In the genomic region with DNA sequence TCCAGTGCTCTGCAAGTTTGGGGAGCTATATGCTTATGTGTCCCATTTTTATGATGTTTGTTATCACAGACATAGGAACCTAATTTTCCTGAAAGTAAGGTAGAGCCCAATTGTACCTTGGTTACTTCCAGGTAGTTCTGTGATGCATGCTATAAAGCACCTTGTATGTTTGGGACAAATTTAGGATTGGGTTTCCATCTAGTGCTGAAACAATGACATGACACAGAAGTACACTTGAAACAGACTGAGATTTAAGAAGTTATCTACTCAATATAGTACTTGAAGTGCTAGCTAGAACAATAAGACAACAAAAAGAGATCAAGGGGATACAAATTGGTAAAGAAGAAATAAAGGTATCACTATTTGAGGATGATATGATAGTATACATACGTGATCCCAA, we compare ENCODE assay signal across 26 mouse cellular contexts.
DNase-seq lines count a peak whose midpoint lies in the region; ATAC-seq and TF ChIP-seq lines count a peak whose summit lies in the region.
"Had no signal": no experiment of that assay in that cellular context is flagged by ENCODE, and none has a peak within 500 bp of the region (broad histone marks: within the 10 kb centered on the region; RNA-seq: fewer than 3 reads in every experiment).

No protein-coding gene starts in this region.

- no peak overlapping the region for H3K27ac ChIP-seq in forebrain, postnatal 0 days (ENCODE audit: low read depth, low read length)
- H3K27ac ChIP-seq in forebrain, embryonic 11.5 days (ENCODE audit: low read depth, low read length): no peak overlapping the region
- no peak overlapping the region for H3K27ac ChIP-seq in left cerebral cortex, adult 2 months
- H3K27ac ChIP-seq in MEL (ENCODE audit: control insufficient read depth, low read depth, low read length): no peak overlapping the region
- H3K27ac ChIP-seq: embryonic facial prominence, embryonic 10.5 days; embryonic facial prominence, embryonic 13.5 days; forebrain, embryonic 10.5 days; heart, embryonic 15.5 days; hindbrain, embryonic 14.5 days had no signal

- intact Hi-C loops in left cerebral cortex, adult 2 months (cut with DNase I): no loop called here

- no peak for TF ChIP-seq POLR2A in MEL (IDR thresholded peaks at IDR 0.05; ENCODE audit: control insufficient read depth in 1 of 2, insufficient read depth in 1 of 2, low read depth in 1 of 2, low read length in 2 of 2, poor library complexity in 1 of 2)

- DNase-seq in forebrain, postnatal 0 days: peak; percentile 22
- DNase-seq in forebrain, embryonic 11.5 days (ENCODE audit: low spot score): no peak
- DNase-seq in left cerebral cortex, adult 2 months (ENCODE audit: extremely low spot score in 1 of 2, low spot score in 2 of 2): no peak
- no peak for DNase-seq in left cerebral cortex, adult 18-20 months (ENCODE audit: low spot score in 2 of 2)
- peak; percentile 25 for DNase-seq in MEL (ENCODE audit: low read depth, low spot score)
- no peak for DNase-seq in T-cell, adult 2 months (ENCODE audit: low spot score)
- no peak for DNase-seq in right cerebral cortex, postnatal 25 days
- DNase-seq: adrenal gland, postnatal 10 days; adrenal gland, postnatal 36 days; B cell, adult 2 months; cerebellum, adult 11-12 months; cerebellum, adult 8-10 months; cerebellum, postnatal 10 days; cerebellum, postnatal 36 days; embryo, embryonic 11 days; gastrocnemius, postnatal 25 days; heart, adult 18-20 months; heart, postnatal 10 days; heart, postnatal 36 days had no signal

- H3K9ac ChIP-seq in forebrain, postnatal 0 days: no peak overlapping the region
- no peak overlapping the region for H3K9ac ChIP-seq in forebrain, embryonic 11.5 days (ENCODE audit: low read length)
- no peak overlapping the region for H3K9ac ChIP-seq in MEL (ENCODE audit: control insufficient read depth, low read depth, low read length, poor library complexity, severe bottlenecking)
- H3K9ac ChIP-seq: embryonic facial prominence, embryonic 13.5 days; heart, embryonic 12.5 days; heart, embryonic 15.5 days; hindbrain, embryonic 14.5 days had no signal

- ATAC-seq in forebrain, postnatal 0 days: no peak; the same call in 1 of the 2 replicates
- no peak for ATAC-seq in forebrain, embryonic 11.5 days (replicated peaks; ENCODE audit: low FRiP score)
- ATAC-seq: forebrain, embryonic 14.5 days had no signal

- H3K4me2 ChIP-seq in forebrain, postnatal 0 days (ENCODE audit: low read depth): no peak overlapping the region
- H3K4me2 ChIP-seq in forebrain, embryonic 11.5 days (ENCODE audit: low read depth, low read length, severe bottlenecking): no peak overlapping the region
- H3K4me2 ChIP-seq: embryonic facial prominence, embryonic 13.5 days; heart, embryonic 12.5 days; heart, embryonic 15.5 days; hindbrain, embryonic 14.5 days had no signal

- peak; percentile 60 for TF ChIP-seq CTCF in forebrain, postnatal 0 days (IDR thresholded peaks at IDR 0.05; ENCODE audit: low read depth)
- TF ChIP-seq CTCF in left cerebral cortex, adult 2 months (IDR thresholded peaks at IDR 0.05): peak; percentile 26
- TF ChIP-seq CTCF in MEL (IDR thresholded peaks at IDR 0.05 in 2 of 3, conservative IDR thresholded peaks at IDR 0.05 in 1 of 3; ENCODE audit: control insufficient read depth in 1 of 3, insufficient read depth in 1 of 3, low read depth in 2 of 3, low read length in 3 of 3, poor library complexity in 1 of 3, severe bottlenecking in 1 of 3): peak in 1 of 3 experiments; percentile 40; a peak in 2 of 6 replicates

- H3K27me3 ChIP-seq in forebrain, postnatal 0 days (ENCODE audit: insufficient read depth, low read length): no peaks in the 10 kb centered on the region
- no peaks in the 10 kb centered on the region for H3K27me3 ChIP-seq in forebrain, embryonic 11.5 days (ENCODE audit: control insufficient read depth, insufficient read depth, low read length)
- no peaks in the 10 kb centered on the region for H3K27me3 ChIP-seq in MEL (ENCODE audit: control insufficient read depth in 1 of 2, insufficient read depth in 2 of 2, low read length in 2 of 2)
- H3K27me3 ChIP-seq: embryonic facial prominence, embryonic 13.5 days; heart, embryonic 12.5 days; heart, embryonic 15.5 days had no signal

- H3K79me2 ChIP-seq in MEL (ENCODE audit: control insufficient read depth, insufficient read depth, low read length, poor library complexity): no peaks in the 10 kb centered on the region

- WGBS in forebrain, postnatal 0 days: 93% methylated on average over 1 of the region's 1 CpGs
- 91% methylated on average over 1 of the region's 1 CpGs for WGBS in forebrain, embryonic 11.5 days

- H3K9me3 ChIP-seq in forebrain, postnatal 0 days (ENCODE audit: low read length): no peaks in the 10 kb centered on the region
- no peaks in the 10 kb centered on the region for H3K9me3 ChIP-seq in forebrain, embryonic 11.5 days (ENCODE audit: control insufficient read depth, low read length)
- H3K9me3 ChIP-seq in MEL (replicated peaks; ENCODE audit: insufficient read depth, low read length): no peaks in the 10 kb centered on the region
- H3K9me3 ChIP-seq: embryonic facial prominence, embryonic 10.5 days; embryonic facial prominence, embryonic 13.5 days; forebrain, embryonic 10.5 days; heart, embryonic 12.5 days; heart, embryonic 15.5 days had no signal

- no peaks in the 10 kb centered on the region for H3K4me1 ChIP-seq in forebrain, postnatal 0 days (ENCODE audit: insufficient read depth)
- no peaks in the 10 kb centered on the region for H3K4me1 ChIP-seq in forebrain, embryonic 11.5 days (replicated peaks; ENCODE audit: control insufficient read depth, insufficient read depth, low read length)
- H3K4me1 ChIP-seq in MEL (ENCODE audit: control insufficient read depth in 1 of 2, insufficient read depth in 2 of 2, low read length in 2 of 2): no peaks in the 10 kb centered on the region
- H3K4me1 ChIP-seq: embryonic facial prominence, embryonic 10.5 days; embryonic facial prominence, embryonic 13.5 days; forebrain, embryonic 10.5 days; heart, embryonic 12.5 days; heart, embryonic 15.5 days had no signal

- no peak overlapping the region for H3K4me3 ChIP-seq in forebrain, postnatal 0 days (ENCODE audit: low read depth, low read length)
- H3K4me3 ChIP-seq in forebrain, embryonic 11.5 days (ENCODE audit: low read depth, low read length): no peak overlapping the region
- no peak overlapping the region for H3K4me3 ChIP-seq in left cerebral cortex, adult 2 months
- no peak overlapping the region for H3K4me3 ChIP-seq in MEL (ENCODE audit: control insufficient read depth in 1 of 2, insufficient read depth in 1 of 2, low read depth in 2 of 2, low read length in 2 of 2)
- H3K4me3 ChIP-seq: embryonic facial prominence, embryonic 10.5 days; embryonic facial prominence, embryonic 13.5 days; forebrain, embryonic 10.5 days; heart, embryonic 12.5 days; heart, embryonic 15.5 days had no signal

- H3K36me3 ChIP-seq in forebrain, postnatal 0 days (ENCODE audit: insufficient read depth): no peaks in the 10 kb centered on the region
- no peaks in the 10 kb centered on the region for H3K36me3 ChIP-seq in forebrain, embryonic 11.5 days (ENCODE audit: control insufficient read depth, insufficient read depth, low read length)
- H3K36me3 ChIP-seq in MEL (ENCODE audit: control insufficient read depth in 1 of 2, insufficient read depth in 2 of 2, low read length in 2 of 2): no peaks in the 10 kb centered on the region
- H3K36me3 ChIP-seq: embryonic facial prominence, embryonic 10.5 days; embryonic facial prominence, embryonic 13.5 days; forebrain, embryonic 10.5 days; heart, embryonic 12.5 days; heart, embryonic 15.5 days had no signal

- TF ChIP-seq RAD21 in MEL (IDR thresholded peaks at IDR 0.05; ENCODE audit: low read depth, low read length): peak; percentile 55

- TF ChIP-seq EP300 in MEL (IDR thresholded peaks at IDR 0.05; ENCODE audit: low read depth in 1 of 2, low read length in 2 of 2): no peak

TF ChIP-seq in MEL, 35 proteins besides CTCF, POLR2A, EP300 and RAD21:
- no peak for TF ChIP-seq MYB (IDR thresholded peaks at IDR 0.05; ENCODE audit: low read depth, low read length)
- TF ChIP-seq SMC3 (IDR thresholded peaks at IDR 0.05; ENCODE audit: low read depth, low read length): peak; percentile 45

Comparison
In these comparisons a context has a peak if more than half of its experiments do, and no peak if none do; other contexts are left out.
1. DNase-seq: peak in forebrain, postnatal 0 days (single experiment) and MEL (single experiment); none in forebrain, embryonic 11.5 days (single experiment), left cerebral cortex, adult 2 months (0 of 2), left cerebral cortex, adult 18-20 months (0 of 2), T-cell, adult 2 months (single experiment) and right cerebral cortex, postnatal 25 days (single experiment).